Mouse (Mus musculus): Measurements from ENCODE around the gene Sncg.

- no peak for TF ChIP-seq CTCF (IDR thresholded peaks at IDR 0.05; ENCODE audit: low read depth)
- TF ChIP-seq EP300 (IDR thresholded peaks at IDR 0.05; ENCODE audit: low read depth), result no peak
These were observed 22.1 kb downstream of the Sncg start for GRCm38 (mm10) chr14:34352523-34352922.
